Mouse (Mus musculus) mouse trophoblast stem cell (cell line): Measurements from ENCODE around the gene Yif1a.
"Not testable (repeated sequence)": the region's sequence is repeated elsewhere in the genome, so short reads cannot be mapped to it uniquely, and the experiment has no call there.

Source experiments
- in situ Hi-C, 2 experiments: fragments of 300-500 bp; cut with MseI, MboI; formaldehyde crosslinking; loops; 2 replicates in 1 of 2; 3 replicates in 1 of 2; pipeline ENCODE4 v1.15.1; 2025

Gene Yif1a

DNA sequence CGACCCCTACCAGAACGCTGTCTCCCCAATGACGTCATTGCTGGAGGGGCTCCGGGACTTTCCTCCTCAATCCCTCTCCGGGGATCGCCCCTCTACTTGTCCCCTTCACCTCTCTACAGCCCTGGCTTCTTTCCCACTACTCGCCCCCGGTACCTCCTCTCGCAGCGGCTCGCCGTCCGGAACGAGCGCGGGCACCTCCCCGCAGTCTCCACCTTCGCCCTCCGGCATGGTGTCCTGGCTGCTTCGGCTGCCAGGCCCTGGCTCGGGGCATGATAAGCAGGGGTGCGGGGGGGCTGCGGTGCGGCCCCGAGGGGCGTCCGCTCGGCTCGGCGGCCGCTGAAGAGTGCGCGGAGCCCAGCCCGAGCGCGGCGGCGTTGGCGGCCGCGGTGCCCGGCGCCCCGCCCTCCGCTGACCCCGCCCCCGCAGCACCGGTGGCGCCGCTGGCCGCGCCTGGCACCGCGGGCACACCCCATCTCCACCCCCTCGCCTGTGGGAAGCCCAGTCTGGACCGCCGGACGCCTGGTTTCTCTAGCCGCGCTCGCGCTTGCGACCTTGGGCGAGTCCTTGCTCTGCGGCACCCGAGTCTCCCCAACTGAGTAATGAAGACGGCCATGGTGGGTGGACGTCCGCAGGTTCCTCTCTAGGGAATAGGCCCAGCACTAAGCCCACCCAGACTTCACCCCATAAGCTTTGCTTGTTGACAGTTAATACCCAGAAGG lies 3.0 kb upstream of the Yif1a start, which contains the start of gene Tmem151a:
Gene Tmem151a, minus strand, starts transcription at position 387 of the 719 bp plus-strand sequence.
- in situ Hi-C loops: no loop called here

- in situ Hi-C loops: not testable (repeated sequence)
These were observed 1.8 kb upstream of the Yif1a start for GRCm38 (mm10) chr19:5086533-5086932.

GRCm38 (mm10) chr19:5089324-5089723 lies 986 bp downstream of the Yif1a start:
- in situ Hi-C loops: no loop called here

DNA sequence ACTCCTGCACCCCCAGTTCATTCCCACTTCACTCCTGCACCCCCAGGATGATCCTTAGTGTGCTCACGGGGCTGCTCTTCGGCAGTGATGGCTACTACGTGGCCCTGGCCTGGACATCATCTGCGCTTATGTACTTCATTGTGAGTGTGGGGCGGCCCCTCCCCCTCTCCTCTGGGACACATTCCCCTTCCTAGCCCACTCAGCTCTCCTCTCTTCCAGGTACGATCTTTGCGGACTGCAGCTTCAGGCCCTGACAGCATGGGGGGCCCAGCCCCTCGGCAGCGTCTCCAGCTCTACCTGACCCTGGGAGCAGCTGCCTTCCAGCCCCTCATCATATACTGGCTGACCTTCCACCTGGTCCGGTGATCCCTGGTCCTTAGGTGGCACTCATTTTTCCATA lies 3.7 kb downstream of the Yif1a start:
- in situ Hi-C loops: loop anchor here in 1 of 2 experiments (5.0 kb wide), 1 partner anchor 50 kb away; no protein-coding TSS in a partner anchor

DNA sequence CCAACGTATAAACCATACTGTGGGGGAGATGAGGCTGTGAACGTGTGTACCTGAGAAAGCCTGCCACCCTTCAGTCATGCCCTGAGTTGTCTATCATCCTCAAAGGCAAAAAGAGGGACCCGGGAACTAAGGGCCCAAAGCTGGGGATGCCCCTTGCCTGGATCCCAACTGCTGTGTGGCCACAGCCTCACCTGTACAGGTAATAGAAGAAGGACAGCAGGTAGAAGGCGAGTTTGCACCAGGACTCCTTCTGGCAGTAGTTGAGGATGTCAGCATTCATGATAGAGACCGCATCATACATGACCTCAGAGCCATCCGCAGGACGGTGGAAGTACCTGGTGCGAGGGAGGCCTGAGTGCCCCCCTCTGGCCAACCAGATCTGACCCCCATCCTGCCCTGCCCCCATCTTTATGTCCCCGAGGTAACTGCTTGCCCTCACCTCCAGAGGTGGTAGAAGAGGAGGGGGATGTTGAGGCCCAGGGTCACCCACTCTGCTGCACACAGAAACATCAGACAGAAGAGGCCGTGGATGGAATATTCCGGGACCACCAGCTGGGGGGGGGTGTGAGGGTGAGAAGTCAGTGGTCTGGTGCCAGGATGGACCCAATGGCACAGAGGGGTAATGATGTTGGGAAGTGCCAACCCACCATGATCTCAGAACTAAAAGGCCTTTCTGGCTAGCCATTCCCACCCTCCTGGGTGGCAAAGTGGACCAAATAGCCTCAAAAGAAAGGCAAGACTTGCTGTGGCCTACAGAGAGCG lies 5.3 kb downstream of the Yif1a start:
- in situ Hi-C loops: loop anchor here in 1 of 2 experiments (5.0 kb wide), 1 partner anchor 49 kb away; no protein-coding TSS in a partner anchor

DNA sequence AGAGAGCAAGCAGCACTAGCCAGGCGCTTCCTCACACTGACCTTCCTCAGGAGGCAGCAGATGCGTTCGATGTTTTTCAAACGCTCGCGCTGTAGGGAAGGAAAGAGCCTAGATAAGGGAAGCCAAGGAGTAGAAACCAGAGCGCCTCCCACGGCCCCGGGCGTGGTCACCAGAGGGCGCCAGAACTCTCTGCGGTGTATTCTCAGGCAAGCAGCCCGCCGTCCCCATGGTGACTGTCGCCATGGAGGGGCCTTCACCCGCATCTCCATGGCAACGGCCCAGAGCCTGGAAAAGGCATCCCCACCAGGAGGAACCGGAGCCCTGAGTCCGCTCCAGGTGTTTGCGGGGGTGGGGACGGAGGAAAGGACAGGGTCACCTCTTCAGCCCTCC lies 5.9 kb downstream of the Yif1a start:
- in situ Hi-C loops: loop anchor here in 1 of 2 experiments (5.0 kb wide), 1 partner anchor 48 kb away; no protein-coding TSS in a partner anchor

GRCm38 (mm10) chr19:5094746-5095417 lies 6.5 kb downstream of the Yif1a start:
- in situ Hi-C loops: loop anchor here in 1 of 2 experiments (5.0 kb wide), 1 partner anchor 47 kb away; no protein-coding TSS in a partner anchor

DNA sequence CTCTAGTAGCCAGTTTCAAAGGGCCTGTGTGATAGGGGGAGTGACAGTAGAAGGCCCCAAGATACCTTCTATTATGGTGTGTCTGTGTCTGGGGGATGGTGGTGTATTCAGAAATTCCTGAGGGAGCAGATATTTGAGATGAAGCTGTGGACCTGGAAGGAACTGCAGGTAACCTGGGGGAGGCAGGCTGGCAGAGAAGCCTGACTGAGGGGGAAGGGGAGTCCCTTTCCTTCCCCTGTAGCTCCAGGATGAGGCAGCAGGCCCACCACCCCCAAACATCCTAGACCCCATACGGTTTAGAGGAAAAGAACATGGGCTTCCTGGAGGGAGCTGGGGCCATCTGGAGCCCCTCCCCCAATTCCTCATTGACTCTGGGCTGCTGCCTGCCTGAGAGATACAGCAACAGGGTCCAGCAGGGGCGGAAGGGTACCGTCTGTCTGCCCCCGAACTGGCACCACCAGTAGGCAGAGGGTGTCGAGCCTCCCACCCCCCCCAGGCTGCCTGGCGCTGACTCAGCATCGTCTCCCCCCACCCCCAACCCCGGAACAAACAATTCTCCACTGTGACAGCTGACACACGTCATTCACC lies 7.6 kb downstream of the Yif1a start:
- in situ Hi-C loops: no loop called here

GRCm38 (mm10) chr19:5097521-5098362 lies 9.4 kb downstream of the Yif1a start:
- in situ Hi-C loops: no loop called here

GRCm38 (mm10) chr19:5098363-5099143 lies 10.2 kb downstream of the Yif1a start, which contains the start of gene Cnih2:
Cnih2 (minus strand) TSS chr19:5098521.
- in situ Hi-C loops: no loop called here

- in situ Hi-C loops: no loop called here
These were observed 17.7 kb downstream of the Yif1a start for GRCm38 (mm10) chr19:5106074-5106473.

DNA sequence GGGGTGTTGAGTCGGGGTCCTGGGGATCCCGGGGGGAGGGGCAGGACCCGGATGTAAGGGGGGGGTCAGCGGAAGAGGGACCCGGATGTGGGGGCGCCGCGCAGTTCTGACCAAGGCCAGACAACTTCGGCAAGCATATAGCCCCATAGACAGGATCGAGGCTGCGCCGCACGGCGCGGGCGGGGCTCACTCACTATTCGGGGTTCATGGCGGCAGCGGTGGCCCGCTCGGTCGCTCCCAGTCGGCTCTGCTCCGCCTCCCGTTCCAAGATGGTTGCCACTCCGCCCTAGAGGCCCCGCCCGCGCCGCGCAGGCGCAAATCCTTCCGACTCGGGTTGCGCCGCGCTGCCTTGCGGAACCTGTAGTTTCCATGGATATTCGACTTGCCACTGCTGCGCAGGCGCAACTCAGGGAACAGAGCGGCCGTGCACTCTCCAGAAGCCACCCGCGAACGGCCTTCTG lies 18.4 kb downstream of the Yif1a start, which contains the start of gene Rab1b:
Gene Rab1b, minus strand, starts transcription at position 342 of the 461 bp plus-strand sequence.
- in situ Hi-C loops: no loop called here

DNA sequence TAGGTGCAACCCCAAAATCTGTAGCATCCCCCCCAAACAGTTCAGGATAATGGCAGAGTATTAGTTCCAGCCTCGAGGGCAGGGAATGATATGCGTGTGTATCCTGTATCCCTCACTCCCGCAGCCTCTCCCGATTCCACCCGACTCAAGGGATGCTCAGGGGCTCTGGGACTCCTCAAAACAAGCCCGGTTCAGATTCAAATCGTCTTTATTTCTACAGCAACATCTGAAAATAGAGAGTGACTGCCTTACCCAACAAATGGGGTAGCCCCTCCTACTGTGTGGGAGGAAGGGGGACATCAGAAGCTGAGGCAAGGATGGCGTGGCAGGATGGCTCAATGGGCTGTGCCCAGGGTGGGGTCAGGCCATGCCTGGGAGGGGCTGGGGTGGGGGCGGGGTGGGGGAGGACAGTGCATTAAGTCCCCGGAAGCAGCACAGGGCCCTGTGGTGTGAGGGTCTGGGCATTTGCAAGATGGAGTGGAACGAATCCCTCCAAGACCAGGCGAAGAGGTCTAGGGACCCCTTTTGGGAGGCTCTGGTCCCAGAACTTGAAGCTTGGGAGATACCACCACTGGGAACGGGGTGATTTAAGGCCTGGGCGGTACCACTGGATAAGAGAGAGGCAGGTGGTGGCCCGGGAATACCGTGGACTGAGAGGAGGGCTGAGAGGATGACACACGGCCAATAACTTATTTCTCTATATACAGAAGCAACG lies 19.4 kb downstream of the Yif1a start:
- in situ Hi-C loops: no loop called here

DNA sequence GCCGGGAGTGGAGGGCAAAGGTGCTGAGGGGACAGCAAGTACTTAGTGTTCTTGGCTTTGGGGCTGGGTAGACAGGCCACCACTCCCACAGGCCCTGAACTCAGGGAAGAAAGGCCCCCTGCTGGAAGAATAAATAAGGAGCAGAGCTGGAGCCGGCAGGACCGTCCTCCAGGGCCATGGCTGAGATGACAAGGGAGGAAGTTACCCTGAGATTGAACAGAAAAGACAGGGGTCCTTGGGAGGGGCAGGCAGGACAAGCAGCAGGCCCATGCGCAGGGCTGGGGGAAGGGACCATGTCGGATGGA lies 19.9 kb downstream of the Yif1a start:
- in situ Hi-C loops: no loop called here

GRCm38 (mm10) chr19:5108702-5109101 lies 20.4 kb downstream of the Yif1a start:
- in situ Hi-C loops: no loop called here

GRCm38 (mm10) chr19:5109659-5110453 lies 21.5 kb downstream of the Yif1a start:
- in situ Hi-C loops: no loop called here

DNA sequence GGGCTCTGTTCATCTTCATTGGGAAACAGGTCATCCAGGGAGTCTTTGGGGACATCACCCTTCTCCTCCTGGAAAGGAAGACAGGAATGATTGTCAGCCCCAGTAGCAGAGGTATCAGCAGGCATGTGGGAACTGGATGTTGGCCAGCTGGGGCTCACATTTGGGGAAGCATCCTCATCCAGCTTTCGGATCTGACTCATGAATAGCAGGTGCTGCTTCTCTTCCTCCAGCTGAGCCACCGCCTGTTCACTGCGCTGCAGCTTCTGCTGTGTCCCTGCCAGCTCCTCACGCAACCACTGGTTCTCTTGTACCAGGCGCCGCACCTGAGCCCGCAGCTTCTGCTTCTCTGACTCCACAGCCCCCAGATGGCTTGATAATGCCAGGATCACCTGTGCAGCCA lies 25.4 kb downstream of the Yif1a start:
- in situ Hi-C loops: no loop called here
